Mouse (Mus musculus) bone marrow macrophage, adult 2 months (primary cell): Measurements from ENCODE around the gene Calm3.

Experiments
- CTCF ChIP-seq: IDR thresholded peaks from 2 replicates; pipeline ENCODE4 v1.5.1; 2012; ENCODE audit warnings: low read depth, mild to moderate bottlenecking, low read length, moderate library complexity
- POLR2A ChIP-seq: IDR thresholded peaks from 2 replicates; pipeline ENCODE4 v1.6.1; 2012; ENCODE audit warnings: mild to moderate bottlenecking, low read depth, low read length, borderline replicate concordance

DNA sequence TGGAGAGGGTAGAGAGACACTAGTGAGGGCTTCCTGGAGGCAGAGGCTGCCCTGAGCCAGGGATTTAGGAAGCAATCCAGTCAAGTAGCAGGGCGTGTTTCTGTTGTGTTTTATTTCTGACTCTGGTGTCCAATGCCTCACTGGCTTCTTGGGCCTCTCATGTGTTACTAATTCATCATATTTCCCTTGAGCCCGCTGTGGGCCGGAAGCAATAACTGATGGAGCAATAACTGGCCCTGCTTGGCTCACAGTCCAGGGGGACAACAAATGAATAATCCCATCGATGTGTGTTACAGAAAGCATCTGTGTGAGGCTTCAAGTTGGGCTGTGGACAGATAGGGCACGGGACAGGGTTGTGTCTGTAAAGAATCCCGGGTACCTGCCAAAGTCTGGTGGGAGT is 11.6 kb downstream of the Calm3 start:
- TF ChIP-seq CTCF: no peak
- no peak for TF ChIP-seq POLR2A
